Mouse (Mus musculus): ENCODE measurements around the gene Nfam1.

DNA sequence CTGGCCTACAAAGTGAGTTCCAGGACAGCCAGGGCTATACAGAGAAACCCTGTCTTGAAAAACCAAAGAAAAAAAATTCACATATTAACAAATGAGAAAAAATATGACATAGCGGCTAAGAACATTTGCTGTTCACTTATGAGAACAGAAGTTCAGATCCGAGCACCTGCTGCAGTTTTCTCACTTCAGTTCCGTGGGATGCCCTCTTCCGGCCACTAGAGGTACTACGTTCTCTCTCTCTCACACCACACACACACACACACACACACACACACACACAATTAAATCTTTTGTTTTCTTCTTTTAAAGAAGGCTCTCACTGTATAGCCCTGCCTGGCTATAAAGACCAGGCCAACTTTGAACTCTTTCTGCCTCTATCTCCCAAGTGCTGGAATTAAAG, 35.2 kb upstream of the Nfam1 start:
- TF ChIP-seq CTCF (IDR thresholded peaks at IDR 0.05; ENCODE audit: borderline replicate concordance, insufficient read depth, low read depth, low read length) = no peak
- TF ChIP-seq POLR2A (IDR thresholded peaks at IDR 0.05; ENCODE audit: borderline replicate concordance, insufficient read depth, low read length) = no peak
